Mouse (Mus musculus): Measurements from ENCODE around the gene Gm17018. TPM values are rescaled to one million over a fixed set of nuclear protein-coding genes. Genes with fewer than 3 reads are reported as not detected.

Gm17018 gene
- polyA plus RNA-seq, 1 experiment = 32.6 TPM

DNA sequence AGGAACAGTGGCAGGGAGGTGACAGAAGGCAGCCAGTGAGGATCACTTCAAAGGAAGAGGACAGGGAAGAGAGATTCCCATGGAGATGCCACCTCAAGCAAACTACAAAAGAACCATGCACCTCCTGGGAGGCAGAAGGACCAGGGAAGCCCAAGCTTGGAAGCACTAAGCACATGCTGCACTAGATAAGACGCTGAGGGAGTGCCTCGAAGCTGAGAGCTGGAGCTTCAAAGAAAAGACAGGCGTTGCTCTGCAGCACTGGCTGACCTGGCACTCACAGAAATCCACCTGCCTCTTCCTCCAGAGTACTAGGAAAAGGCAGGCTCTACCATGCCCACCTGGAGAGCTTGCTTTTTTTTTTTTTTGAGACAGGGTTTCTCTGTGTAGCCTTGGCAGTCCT, 66.6 kb downstream of the Gm17018 start:
- H3K4me3 ChIP-seq (replicated peaks; ENCODE audit: control insufficient read depth, low read depth, low read length) = no peak overlapping the region
- no peak for TF ChIP-seq POLR2A (IDR thresholded peaks at IDR 0.05; ENCODE audit: borderline replicate concordance, control insufficient read depth, low read depth, low read length)
- TF ChIP-seq CTCF (IDR thresholded peaks at IDR 0.05; ENCODE audit: control insufficient read depth, insufficient read depth, low read length) = no peak
- peaks cover 2% of the 10 kb centered on the region; the same call in 1 of the 2 replicates for H3K4me1 ChIP-seq (ENCODE audit: control insufficient read depth, insufficient read depth, low read length)
- no peak overlapping the region for H3K27ac ChIP-seq (ENCODE audit: control insufficient read depth, insufficient read depth, low read depth, low read length, poor library complexity)
- WGBS = 67% methylated on average over 3 of the region's 3 CpGs

DNA sequence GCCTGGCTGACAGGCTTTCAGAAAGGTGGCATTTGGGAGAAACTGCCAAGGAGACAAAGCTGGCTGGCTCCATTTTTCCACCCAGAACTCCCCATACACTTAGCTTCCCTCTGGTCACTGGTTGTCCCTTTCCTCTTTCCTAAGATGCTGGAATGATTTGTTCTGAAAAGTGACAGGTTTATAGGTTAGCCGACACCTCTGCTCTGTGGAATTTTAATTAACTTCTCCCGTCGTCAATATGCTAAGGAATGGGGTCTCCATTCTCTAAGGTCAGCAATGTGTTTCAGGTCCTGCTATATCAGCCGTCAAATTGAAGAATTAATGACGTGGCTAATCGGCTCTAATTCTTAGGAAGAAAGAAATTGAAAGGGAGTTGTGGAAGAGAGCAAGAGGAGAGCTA, 68.2 kb downstream of the Gm17018 start:
- no peak for TF ChIP-seq POLR2A (IDR thresholded peaks at IDR 0.05; ENCODE audit: borderline replicate concordance, control insufficient read depth, low read depth, low read length)
- TF ChIP-seq CTCF (IDR thresholded peaks at IDR 0.05; ENCODE audit: control insufficient read depth, insufficient read depth, low read length) = no peak
- Histone ChIP-seq H3K4me3 (replicated peaks; ENCODE audit: control insufficient read depth, low read depth, low read length) (no peak overlapping the region), H3K27ac (ENCODE audit: control insufficient read depth, insufficient read depth, low read depth, low read length, poor library complexity) (no peak overlapping the region), H3K4me1 (ENCODE audit: control insufficient read depth, insufficient read depth, low read length) (peaks cover 2% of the 10 kb centered on the region; the same call in 1 of the 2 replicates)
- WGBS = 89% methylated on average over 6 of the region's 6 CpGs

DNA sequence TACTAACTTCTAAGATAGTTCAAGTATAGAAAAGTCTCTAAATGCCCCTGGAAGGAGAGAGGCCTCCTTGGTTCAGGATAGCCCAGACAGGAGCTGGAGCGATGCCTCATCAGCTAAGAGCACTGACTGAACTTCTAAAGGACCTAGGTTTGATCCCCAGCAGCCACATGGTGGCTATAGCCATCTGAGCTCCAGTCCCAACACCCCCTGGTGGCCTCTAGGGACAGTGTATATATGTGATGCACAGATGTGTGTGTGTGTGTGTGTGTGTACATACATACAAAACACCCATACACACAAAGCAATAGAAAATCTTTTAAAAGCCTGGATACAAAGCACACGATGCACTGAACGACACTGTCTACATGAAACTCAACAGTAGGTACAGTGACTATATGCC, 68.8 kb downstream of the Gm17018 start:
- Histone ChIP-seq H3K4me1 (ENCODE audit: control insufficient read depth, insufficient read depth, low read length) (peaks cover 2% of the 10 kb centered on the region; the same call in 1 of the 2 replicates), H3K4me3 (replicated peaks; ENCODE audit: control insufficient read depth, low read depth, low read length) (no peak overlapping the region), H3K27ac (ENCODE audit: control insufficient read depth, insufficient read depth, low read depth, low read length, poor library complexity) (no peak overlapping the region)
- 95% methylated on average over 3 of the region's 3 CpGs for WGBS
- TF ChIP-seq CTCF (IDR thresholded peaks at IDR 0.05; ENCODE audit: control insufficient read depth, insufficient read depth, low read length) (peak; percentile 7; the same call in 1 of the 2 replicates), POLR2A (IDR thresholded peaks at IDR 0.05; ENCODE audit: borderline replicate concordance, control insufficient read depth, low read depth, low read length) (no peak)

Other genes with a start within 250 kb of the Gm17018 start
- gene Btrc, start 196.9 kb upstream of the Gm17018 start, polyA plus RNA-seq (2011; ENCODE audit: insufficient read depth, insufficient read length, low replicate concordance, missing spikeins) = 41.4 and 47.7 TPM in 2 replicates
- gene Poll, start 84 bp upstream of the Gm17018 start, polyA plus RNA-seq (2011; ENCODE audit: insufficient read depth, insufficient read length, low replicate concordance, missing spikeins) = 2.1 and 5.2 TPM in 2 replicates
- gene Fbxw4, start 99.7 kb downstream of the Gm17018 start, polyA plus RNA-seq (2011; ENCODE audit: insufficient read depth, insufficient read length, low replicate concordance, missing spikeins) = 22.4 and 26.2 TPM in 2 replicates
- gene Fgf8, start 182.3 kb downstream of the Gm17018 start, polyA plus RNA-seq (2011; ENCODE audit: insufficient read depth, insufficient read length, low replicate concordance, missing spikeins) = not detected in 2 replicates
- 44.1 and 56.0 TPM in 2 replicates for gene Npm3, start 189.0 kb downstream of the Gm17018 start, polyA plus RNA-seq (2011; ENCODE audit: insufficient read depth, insufficient read length, low replicate concordance, missing spikeins)
- 51.4 and 80.8 TPM in 2 replicates for gene Mgea5, start 223.2 kb downstream of the Gm17018 start, polyA plus RNA-seq (2011; ENCODE audit: insufficient read depth, insufficient read length, low replicate concordance, missing spikeins)

Data from bone marrow, adult 2 months (tissue).